Mouse (Mus musculus) MEL (cell line): Measurements from ENCODE around the gene Runx3.

Experiments used
- CTCF ChIP-seq, 3 experiments: IDR thresholded peaks in 2 of 3; conservative IDR thresholded peaks in 1 of 3; 2 replicates each; pipeline ENCODE4 v1.5.1; 2011 to 2012; ENCODE audit warnings: low read length in 3 of 3, low read depth in 2 of 3, mild to moderate bottlenecking in 2 of 3, improper control_type of control experiment in 1 of 3, inconsistent platforms in 1 of 3, mixed read lengths in 1 of 3, moderate library complexity in 1 of 3; ENCODE audit not compliant: control insufficient read depth in 1 of 3, insufficient read depth in 1 of 3, poor library complexity in 1 of 3, severe bottlenecking in 1 of 3
- MAFK ChIP-seq: IDR thresholded peaks from 2 replicates; pipeline ENCODE4 v1.6.1; 2011; ENCODE audit warnings: low read depth, mild to moderate bottlenecking, low read length, improper control_type of control experiment, borderline replicate concordance
- MYB ChIP-seq: IDR thresholded peaks from 2 replicates; pipeline ENCODE4 v1.6.1; 2011; ENCODE audit warnings: mild to moderate bottlenecking, low read depth, low read length, improper control_type of control experiment
- POLR2A ChIP-seq, 2 experiments: IDR thresholded peaks; 2 replicates each; pipeline ENCODE4 v1.6.1; 2011 to 2012; ENCODE audit warnings: low read length in 2 of 2, mild to moderate bottlenecking in 2 of 2, control low read depth in 1 of 2, improper control_type of control experiment in 1 of 2, low read depth in 1 of 2, moderate library complexity in 1 of 2; ENCODE audit not compliant: control insufficient read depth in 1 of 2, insufficient read depth in 1 of 2, poor library complexity in 1 of 2
- POLR2AphosphoS2 ChIP-seq: IDR thresholded peaks from 2 replicates; pipeline ENCODE4 v1.6.1; 2011; ENCODE audit warnings: low read length, improper control_type of control experiment
- TAL1 ChIP-seq: IDR thresholded peaks from 2 replicates; pipeline ENCODE4 v1.6.1; 2012; ENCODE audit warnings: mild to moderate bottlenecking, inconsistent platforms, low read length, moderate library complexity, mixed read lengths
- TCF12 ChIP-seq: IDR thresholded peaks from 2 replicates; pipeline ENCODE4 v1.6.1; 2014; ENCODE audit warnings: low read depth, mild to moderate bottlenecking, inconsistent platforms, low read length, improper control_type of control experiment, moderate library complexity
- ZNF384 ChIP-seq: IDR thresholded peaks from 2 replicates; pipeline ENCODE4 v1.6.1; 2012; ENCODE audit warnings: low read depth, mild to moderate bottlenecking, inconsistent platforms, low read length, improper control_type of control experiment

- TF ChIP-seq TAL1 (no peak), TCF12 (no peak), POLR2A (IDR thresholded peaks at IDR 0.05; ENCODE audit: control insufficient read depth in 1 of 2, insufficient read depth in 1 of 2, low read depth in 1 of 2, low read length in 2 of 2, poor library complexity in 1 of 2) (no peak), ZNF384 (no peak), CTCF (IDR thresholded peaks at IDR 0.05 in 2 of 3, conservative IDR thresholded peaks at IDR 0.05 in 1 of 3; ENCODE audit: control insufficient read depth in 1 of 3, insufficient read depth in 1 of 3, low read depth in 2 of 3, low read length in 3 of 3, poor library complexity in 1 of 3, severe bottlenecking in 1 of 3) (no peak), MYB (no peak), MAFK (no peak), POLR2AphosphoS2 (no peak)
These were observed 4.1 kb upstream of the Runx3 start for GRCm38 (mm10) chr4:135116391-135116790.
